Mouse (Mus musculus): ENCODE measurements around the gene Gm20683.

Gene Gm20683

DNA sequence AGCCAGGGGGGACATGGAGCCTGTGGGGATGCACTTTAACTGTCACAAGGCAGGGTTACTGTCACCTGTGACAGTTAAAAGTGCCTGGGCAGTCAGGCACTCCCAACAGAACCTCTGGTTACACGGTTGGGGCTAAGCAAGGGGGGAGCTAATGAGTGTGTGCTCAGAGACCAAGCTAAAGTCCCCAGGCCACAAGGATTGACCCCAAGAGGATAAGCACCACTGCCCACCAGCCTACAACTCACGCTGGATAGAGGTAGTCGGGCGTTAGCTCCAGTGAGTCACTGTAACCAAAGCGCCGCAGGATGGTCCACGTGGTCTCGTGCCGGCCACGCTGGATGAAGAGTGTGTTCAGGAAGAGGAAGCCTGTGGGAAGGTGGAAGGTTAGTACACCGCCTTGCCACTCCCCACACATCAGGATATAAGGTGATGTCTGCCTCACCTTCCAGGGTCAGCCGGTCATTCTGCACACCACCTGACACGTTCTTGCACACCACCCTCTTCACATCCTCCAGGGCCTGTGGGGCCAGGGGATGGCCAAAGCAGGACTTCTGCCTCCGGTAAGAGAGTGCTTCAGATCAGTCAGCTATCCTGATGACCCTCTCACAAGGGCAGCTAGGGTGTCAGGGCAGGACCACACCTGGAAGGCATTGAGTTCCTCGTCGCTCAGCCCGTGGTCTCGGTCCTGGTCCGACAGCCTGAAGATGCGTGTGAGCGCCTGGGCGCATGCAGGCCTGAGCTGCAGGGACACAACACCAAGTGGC, at the start of gene Gm20683:
Gene Gm20683, minus strand, starts transcription at position 647 of the 764 bp plus-strand sequence.
- no peak for ATAC-seq (ENCODE audit: insufficient number of reproducible peaks, low FRiP score, low TSS enrichment)

DNA sequence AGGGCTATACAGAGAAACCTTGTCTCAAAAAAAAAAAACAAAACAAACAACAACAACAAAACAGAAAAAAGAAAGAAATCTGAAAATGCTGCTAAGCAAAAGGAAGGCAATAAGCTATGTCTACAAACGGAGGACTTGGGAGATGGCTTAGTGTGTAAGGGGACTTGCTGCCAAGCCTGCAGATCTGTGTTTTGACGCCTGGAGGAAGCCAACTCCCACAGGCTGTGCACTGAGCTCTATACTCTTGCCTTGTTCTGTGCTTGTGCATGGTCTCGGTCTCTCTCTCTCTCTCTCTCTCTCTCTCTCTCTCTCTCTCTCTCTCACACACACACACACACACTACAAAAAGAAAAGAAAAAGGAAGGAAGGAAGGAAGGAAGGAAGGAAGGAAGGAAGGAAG, 47.3 kb upstream of the Gm20683 start:
- no peak for ATAC-seq (ENCODE audit: insufficient number of reproducible peaks, low FRiP score, low TSS enrichment)

DNA sequence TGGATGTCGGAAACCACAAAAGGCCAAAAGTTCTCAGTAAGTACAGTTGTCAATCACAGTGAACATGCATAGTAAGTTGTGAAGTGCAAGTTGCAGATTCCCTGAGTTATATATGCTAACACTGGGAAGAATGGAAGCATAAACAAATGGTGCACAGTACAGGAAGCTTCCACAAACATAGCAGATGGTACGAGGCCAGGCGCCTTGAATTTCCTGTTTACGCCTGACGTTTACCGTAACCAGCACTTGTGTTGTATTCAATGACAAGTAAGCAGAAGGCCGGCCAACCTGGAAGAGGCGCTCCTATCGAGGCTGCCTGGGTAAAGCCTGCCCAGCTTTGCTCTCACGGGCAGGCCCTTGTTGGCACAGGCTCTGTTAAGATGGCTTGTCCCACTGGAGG, 45.9 kb upstream of the Gm20683 start:
- no peak for ATAC-seq (ENCODE audit: insufficient number of reproducible peaks, low FRiP score, low TSS enrichment)

DNA sequence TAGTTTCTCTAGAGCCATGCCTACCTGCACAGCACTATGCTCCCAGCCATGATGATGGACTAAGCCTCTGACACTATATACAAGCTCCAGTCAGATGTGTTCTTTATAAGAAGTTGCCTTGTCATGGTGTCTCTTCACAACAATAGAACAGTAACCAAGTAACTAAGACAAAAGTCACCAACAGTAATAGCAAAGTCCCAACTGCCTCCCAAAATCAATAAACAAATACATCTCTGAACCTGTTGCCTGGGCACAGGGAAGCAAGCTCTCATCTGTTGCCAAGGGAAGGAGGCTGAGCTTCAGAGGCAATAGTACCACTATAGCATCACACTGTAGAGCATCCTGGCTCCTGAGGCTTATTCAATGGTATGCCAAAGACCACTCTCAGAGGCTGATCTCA, 45.2 kb upstream of the Gm20683 start:
- ATAC-seq (ENCODE audit: insufficient number of reproducible peaks, low FRiP score, low TSS enrichment): no peak

DNA sequence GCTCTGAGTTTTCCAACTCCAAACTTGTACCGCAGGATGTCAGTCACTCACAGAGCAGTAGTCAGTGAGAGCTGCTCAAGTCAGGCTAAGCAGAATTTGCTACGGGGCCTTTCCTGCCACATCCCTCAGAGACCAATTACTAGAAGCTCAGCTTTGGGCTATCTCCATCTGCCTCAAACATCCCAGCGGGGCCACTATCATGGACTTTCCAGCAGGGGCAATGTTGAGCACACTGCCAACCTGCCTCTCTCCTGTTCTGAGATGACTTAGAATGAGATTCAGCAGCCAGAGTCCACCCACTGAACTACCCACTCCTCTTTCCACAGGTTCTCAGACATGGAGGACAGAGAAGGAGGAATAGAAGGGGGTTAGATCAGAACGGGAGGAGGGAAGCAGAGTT, 44.1 kb upstream of the Gm20683 start:
- no peak for ATAC-seq (ENCODE audit: insufficient number of reproducible peaks, low FRiP score, low TSS enrichment)

DNA sequence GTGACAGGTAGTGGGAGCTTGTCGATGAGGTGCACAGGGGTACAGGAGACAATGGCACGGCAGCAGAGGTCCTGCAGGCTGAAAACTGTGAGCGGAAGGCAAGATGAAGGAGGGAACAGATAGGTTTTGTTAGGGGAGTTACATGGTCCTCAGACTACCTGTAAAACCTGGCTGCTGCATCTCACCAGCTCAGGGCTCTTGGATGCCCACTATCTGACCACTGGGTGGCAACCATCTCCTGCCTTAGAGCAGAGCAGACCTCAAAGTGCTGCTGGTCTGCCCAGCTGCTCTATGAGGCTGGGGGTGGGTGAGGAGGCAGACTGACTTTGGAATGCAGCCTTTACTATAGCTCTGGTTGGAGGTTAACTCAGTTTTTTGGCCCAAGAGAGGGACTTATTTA, 42.3 kb upstream of the Gm20683 start:
- ATAC-seq (ENCODE audit: insufficient number of reproducible peaks, low FRiP score, low TSS enrichment): no peak

DNA sequence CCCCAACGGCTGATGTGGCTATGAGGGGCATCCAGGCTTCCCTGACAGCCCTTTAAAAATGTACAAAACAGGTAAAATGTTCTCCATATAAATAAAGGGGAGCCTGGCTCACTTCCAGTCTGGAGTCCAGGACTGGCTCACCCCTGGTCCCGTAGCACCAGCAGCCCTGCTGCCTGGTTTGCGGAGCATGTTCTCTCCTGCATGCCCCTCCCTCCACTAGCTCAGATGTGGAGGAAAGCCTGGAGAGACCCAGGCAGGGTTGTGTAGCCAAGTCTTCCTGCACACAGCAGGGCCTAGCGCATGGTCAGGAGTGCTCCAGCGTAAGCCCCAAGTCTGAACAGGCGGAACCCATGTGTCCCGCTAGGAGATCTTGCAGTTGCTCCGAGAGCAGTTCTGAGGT, 41.7 kb upstream of the Gm20683 start:
- no peak for ATAC-seq (ENCODE audit: insufficient number of reproducible peaks, low FRiP score, low TSS enrichment)

DNA sequence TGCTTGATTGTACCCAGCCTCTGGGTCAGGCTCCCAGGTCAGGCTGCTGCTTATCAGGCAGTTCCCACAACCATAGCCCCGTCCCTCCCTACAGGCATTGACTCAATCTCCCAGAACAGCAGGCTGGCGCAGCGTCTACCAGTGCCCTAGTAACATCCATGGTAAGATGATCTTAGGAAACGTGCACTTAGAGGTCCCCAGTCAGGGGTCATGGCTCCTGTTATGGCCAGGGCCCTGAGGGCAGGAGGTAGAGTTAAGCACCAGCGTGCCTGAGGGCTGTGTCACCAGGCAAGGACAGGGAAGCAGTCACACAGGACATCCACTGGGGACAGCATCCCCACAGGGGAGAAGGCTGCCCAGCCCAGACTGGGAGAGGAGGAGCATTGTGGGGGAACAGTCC, 40.7 kb upstream of the Gm20683 start:
- ATAC-seq (ENCODE audit: insufficient number of reproducible peaks, low FRiP score, low TSS enrichment): no peak

DNA sequence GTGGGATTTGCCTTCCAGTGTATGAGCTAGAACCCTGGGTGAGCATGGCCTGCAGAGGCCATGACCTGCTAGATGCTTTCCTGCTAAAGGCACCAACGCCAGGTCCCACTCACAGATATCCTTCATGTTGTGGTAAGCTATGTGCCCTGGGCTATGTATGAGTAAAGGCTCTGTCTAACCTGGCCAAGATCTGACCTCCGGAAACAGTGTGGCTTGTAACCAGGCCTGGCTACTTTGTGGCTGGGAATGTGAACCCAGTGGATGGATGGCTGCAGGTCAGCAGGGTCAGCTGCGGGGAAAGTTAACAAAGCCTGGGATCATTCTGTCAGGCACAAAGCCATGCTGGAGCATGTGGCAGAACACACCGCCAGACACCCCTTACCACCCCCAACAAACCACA, 40.1 kb upstream of the Gm20683 start:
- no peak for ATAC-seq (ENCODE audit: insufficient number of reproducible peaks, low FRiP score, low TSS enrichment)

DNA sequence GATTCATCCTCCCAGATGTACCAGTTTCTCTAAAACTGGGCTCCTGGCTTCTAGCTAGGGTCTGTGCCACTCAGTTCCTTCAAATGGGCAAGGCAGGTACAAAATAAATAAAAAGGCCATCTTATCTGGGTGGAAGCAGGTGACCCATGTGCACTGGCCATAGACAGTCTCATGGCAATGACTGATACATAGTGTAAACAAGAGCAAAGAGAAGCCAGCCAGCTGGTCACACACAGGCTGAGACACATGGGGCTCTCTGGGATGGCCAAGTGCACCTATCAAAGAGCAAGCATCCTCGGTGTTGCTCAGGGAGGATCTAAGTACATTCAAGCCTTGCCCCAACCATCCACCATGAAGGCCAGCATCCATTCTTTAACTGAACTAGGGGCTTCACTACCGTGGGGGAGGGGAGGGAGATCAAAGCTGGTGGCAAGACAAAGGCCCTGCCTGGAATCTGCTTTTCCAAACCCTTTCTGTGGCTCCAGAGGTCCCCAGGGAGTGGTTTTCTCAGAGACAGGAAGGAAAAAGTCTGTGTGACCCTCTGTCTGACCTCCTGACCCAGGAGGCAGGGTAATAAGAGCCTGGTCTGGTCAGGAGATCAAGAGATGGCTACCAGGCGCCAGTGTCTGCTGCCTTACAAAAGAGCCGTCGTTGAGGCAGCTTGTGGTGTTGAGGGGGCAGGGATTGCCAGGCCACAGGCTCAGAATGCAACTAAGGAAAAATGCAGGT, 39.5 kb upstream of the Gm20683 start:
- no peak for ATAC-seq (ENCODE audit: insufficient number of reproducible peaks, low FRiP score, low TSS enrichment)

DNA sequence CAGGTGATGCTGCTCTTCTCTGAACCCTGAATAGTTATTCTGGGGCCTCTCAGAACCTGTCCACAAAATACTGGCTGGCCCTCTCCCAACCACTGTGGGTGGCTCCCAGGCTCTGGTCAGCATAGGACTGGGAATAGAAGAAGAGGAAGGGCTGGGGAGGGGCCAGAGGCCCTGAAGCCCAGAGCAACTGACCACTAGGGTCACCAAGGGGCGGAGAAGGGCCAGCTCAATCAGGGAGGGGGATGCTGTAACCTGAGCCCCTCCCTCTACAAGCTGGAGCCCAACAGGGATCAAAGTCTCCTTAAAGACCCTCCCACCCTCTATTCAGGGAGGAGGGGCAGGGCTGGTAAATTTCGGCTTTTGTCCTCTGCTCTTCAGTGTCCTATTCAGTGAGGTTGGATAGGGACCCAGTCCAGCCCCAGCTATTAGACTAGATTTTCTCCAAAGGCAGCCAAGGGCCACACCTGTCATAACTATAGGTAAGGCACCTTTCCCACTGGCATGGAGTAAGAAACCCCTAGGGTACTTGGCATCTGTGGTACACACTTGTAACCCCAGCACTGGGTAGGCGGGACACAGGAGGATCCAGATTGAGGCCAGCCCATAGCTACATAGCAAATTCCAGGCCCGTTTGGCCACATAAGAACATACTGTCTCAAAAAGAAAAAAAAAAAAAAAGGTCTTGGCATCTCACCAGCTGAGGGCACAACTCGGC, 38.8 kb upstream of the Gm20683 start, which contains the start of gene Wfikkn1:
Gene Wfikkn1, minus strand, starts transcription at position 663 of the 715 bp plus-strand sequence.
- ATAC-seq (ENCODE audit: insufficient number of reproducible peaks, low FRiP score, low TSS enrichment): no peak

DNA sequence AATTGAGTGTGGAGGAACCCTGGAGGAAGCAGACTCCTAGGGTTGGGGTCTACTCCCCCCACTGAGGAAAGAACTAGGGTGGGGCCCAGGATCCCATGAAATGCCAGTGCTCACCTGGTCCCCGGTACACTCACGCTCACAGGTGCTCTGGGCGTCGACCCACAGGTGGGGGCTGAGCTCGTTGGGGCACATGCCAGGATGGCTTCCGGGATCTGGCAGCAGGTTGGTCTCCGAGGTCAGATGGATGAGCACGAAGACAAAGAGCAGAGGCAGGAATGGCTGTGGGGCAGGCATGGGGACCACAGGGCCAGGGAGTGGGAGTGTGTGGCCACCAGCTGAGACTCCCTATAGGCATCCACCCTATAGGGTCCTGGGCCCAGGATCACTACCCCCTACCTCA, 38.2 kb upstream of the Gm20683 start:
- ATAC-seq (ENCODE audit: insufficient number of reproducible peaks, low FRiP score, low TSS enrichment): no peak

DNA sequence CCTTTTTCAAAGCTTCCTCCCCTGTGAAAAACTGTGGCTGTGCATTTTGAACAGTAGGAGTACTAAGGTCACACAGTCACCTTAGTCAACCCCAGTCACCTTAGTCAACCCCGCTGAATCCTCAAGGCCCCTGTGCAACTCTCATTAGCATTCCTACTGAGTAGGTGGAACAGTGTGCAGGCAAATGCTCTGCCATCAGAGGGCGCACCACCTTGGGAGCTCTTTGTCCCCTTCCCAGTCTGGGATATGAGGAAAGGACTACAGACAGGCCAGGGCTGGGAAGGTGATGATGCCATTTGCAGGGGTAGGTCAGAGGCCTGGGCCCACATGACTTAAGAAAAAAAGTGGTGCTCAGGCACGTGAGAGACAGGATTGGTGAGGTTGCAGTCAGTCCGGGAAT, 37.7 kb upstream of the Gm20683 start:
- ATAC-seq (ENCODE audit: insufficient number of reproducible peaks, low FRiP score, low TSS enrichment): no peak

DNA sequence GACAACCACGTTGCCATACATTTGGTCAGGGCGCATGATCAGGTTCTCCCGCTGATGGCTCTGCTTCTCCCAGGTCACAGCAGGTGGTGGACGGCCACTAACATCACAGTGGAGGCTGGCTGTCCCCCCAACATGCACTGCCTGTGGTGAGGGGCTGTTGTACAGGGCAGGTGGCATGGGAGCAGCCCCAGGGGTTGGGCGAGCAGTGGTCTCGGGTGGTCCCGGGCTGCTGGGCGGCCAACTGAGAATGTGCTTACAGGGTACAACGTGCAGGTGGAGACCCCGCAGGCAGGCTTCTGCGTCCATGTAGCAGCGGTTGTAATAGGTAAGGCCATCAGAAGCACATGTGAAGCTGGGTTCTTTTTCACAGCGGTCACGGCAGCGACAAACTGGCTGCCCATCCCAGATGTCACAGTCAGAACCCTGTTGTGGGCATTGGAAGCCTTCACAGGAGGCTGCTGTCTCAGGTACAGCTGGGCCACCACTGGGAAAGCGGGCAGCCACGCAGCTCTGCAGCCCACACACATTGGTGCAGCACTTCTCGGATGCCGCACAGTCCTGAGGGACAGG, 37.1 kb upstream of the Gm20683 start:
- no peak for ATAC-seq (ENCODE audit: insufficient number of reproducible peaks, low FRiP score, low TSS enrichment)

DNA sequence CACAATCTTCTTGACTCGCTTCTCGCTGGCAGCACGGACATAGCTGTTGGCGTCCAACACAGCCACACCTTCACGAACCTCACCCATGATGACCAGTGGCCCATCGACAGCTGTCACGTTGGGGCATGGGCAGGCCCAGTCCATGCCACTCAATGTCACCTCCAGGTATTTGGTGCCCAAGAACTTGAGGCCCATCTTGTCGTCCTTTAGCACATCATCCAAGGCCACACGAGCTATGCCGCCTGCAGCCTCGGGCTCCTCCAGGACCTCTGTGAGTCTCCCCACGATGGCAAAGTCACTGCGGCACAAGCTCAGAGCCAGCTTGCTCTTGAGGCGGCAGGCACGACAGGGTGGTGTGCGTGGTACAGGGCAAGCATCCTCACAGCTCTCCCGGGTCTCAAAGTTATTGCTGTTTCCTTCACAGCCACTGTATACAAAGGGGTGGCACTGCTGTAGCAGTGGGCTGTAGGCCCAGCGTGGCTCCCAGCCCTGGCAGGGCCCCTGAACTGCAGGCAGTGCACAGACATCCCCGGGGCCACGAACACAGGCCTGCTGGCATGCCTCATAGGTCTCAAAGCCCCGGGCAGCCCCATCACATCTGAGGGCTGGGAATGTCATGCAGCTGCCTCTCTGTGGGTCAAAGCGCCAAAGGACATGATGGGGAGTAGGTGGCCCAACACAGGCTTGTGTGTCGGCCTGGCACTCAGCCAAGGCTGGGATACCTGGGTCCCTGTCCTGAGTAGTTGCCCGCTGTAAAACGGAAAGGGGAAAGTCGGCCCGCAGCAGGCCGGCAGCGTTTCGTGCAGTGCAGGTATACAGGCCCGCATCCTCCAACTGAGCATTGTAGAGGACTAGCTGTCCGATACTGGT, 36.4 kb upstream of the Gm20683 start:
- ATAC-seq (ENCODE audit: insufficient number of reproducible peaks, low FRiP score, low TSS enrichment): no peak

DNA sequence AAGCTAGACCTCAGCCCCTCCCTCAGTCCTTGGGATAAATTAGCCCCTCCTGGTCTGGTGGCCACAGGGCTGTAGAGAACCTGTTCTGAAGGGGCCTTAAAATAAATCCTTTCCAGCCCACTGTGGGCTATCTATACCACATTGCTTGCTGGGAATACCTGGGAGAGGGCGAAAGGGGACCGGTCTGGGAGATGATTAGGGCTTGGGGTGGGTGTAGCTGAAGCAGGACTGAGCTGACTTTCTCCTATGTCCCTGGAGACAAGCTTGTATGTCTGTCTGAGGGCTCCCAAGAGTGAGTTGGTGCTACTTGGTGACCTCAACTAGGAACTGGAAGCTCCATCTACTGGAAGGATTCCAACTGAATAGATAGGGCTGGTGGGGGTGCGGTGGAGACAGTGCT, 35.5 kb upstream of the Gm20683 start:
- no peak for ATAC-seq (ENCODE audit: insufficient number of reproducible peaks, low FRiP score, low TSS enrichment)

DNA sequence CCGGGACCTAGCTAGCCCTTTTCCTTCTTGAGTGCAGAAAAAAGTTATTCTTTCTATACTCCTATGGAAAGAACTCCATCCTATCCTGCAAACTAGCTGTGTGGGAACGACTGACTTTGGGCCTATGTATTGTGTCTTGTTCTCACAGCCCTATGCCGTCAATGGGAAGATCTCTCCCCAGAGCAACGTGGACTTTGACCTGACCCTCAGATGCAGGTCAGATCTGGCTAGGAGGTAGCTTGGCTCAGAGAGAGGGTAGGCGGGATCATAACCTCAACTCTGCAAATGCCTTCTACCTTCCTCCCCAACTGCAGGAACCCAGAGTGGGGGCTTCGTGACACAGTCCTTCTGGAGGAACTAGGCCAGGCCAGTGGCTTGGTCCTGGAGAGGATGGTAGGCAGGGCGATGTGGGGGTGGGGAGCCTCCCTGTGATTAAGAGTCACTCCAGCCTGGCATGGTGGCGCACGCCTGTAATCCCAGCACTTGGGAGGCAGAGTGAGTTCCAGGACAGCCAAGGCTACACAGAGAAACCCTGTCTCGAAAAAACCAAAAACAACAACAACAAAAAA, 34.9 kb upstream of the Gm20683 start:
- no peak for ATAC-seq (ENCODE audit: insufficient number of reproducible peaks, low FRiP score, low TSS enrichment)

DNA sequence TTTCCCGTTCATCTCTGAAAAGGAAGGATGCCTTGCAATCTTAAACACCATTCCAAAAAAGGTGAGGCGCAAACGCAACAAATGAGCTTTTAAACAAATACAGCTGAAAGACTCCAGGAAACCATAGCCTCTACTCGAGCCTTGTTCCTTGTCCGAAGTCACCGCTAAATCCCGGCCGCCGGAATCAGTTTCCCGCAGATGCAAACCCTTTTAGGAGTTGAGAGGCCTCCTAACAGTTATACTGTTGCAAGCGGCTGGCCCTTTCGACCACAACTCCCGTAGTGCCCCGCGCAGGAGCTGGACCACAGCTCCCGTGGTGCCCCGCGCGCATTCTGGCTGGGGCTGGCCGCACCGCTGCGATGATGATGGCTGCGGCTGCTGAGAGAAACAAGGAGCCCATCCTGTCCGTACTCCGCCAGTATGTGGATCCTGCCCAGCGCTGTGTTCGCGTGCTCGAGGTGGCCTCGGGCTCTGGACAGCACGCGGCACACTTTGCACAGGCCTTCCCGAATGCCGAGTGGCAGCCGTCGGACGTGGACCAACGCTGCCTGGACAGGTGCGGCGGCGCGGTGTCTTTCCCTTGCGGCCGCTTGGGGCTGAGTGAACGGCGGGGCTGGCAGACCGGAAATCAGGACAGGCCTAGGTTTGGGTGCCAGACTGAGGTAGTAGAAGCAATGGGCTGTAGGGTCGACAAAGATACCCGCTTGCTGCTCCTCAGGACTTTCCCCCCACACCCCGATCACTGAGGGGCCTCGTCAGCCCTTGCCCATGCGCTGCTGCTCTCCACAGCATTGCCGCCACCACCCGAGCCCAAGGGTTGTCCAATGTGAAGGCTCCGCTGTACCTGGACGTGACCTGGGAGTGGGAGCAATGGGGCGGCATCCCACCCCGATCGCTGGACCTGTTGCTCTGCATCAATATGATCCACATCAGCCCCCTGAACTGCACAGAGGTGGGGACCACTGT, 33.9 kb upstream of the Gm20683 start:
- ATAC-seq (ENCODE audit: insufficient number of reproducible peaks, low FRiP score, low TSS enrichment): peak; percentile 80; the same call in 1 of the 2 replicates
